Mouse (Mus musculus) spleen, adult 2 months (tissue): ENCODE measurements around the gene Exoc6b.

ENCODE experiments used
- CTCF ChIP-seq: fragments of 200-500 bp; IDR thresholded peaks from 2 replicates; pipeline ENCODE4 v1.5.1; 2011; ENCODE audit warnings: mild to moderate bottlenecking, inconsistent platforms; ENCODE audit not compliant: insufficient read depth, insufficient read length, insufficient replicate concordance; ENCODE audit errors: extremely low read depth
- POLR2A ChIP-seq: fragments of 200-500 bp; IDR thresholded peaks from 2 replicates; pipeline ENCODE4 v1.6.1; 2011; ENCODE audit warnings: low read depth, low read length, inconsistent platforms

DNA sequence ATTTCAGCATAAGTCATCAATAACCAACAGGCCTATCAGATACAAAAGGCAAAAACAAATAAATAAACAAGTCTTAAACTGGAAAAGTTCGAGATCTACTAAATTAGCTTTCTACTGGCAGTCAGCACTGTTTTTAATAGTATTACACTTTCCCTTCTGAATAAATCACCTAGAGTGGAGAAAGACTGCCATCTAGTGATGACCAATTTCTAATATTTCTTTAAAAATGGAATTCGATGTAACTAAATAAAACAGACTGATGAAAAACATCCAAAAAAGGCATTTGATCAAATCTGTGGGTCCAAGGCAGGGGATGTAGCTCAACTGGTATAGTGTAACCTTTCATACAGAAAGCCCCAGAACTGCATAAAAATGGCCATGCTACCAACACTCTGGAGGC lies 52.3 kb downstream of the Exoc6b start:
- no peak for TF ChIP-seq CTCF
- no peak for TF ChIP-seq POLR2A
